Mouse (Mus musculus) G1E (cell line): ENCODE data around the gene Jmy.

Source experiments
- CTCF ChIP-seq: IDR thresholded peaks from 2 replicates; pipeline ENCODE4 v1.5.1; 2012; ENCODE audit warnings: low read depth, low read length, inconsistent platforms, mixed read lengths
- GATA2 ChIP-seq: IDR thresholded peaks from 2 replicates; pipeline ENCODE4 v1.6.1; 2012; ENCODE audit warnings: low read depth, low read length, inconsistent platforms, borderline replicate concordance
- TAL1 ChIP-seq: conservative IDR thresholded peaks from 2 replicates; pipeline ENCODE4 v1.6.1; 2012; ENCODE audit warnings: low read depth, low read length, inconsistent platforms, mixed read lengths

DNA sequence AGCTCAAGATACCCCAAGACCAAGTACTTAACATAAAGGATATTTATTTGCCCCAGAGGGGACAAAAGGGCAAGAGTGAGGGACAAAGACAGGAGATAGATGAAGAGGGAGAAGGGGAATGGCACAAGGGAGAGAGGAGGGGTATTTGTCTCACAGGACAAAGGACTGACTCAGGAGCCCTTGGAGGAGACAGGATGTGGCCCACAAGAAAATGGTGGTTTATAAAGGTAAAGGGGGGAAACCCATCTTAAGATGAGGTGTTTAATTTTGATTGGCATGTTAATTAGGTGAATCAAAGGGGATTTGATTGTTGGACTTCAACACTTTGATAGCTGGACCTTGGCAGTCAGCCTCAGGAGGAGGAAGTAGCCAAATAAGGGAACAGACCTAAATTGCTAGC is 44.7 kb upstream of the Jmy start:
- TF ChIP-seq CTCF, result no peak
- TF ChIP-seq GATA2, result no peak
- no peak for TF ChIP-seq TAL1
